Mouse (Mus musculus): ENCODE measurements around the gene Prps1l1.

The Prps1l1 gene

GRCm38 (mm10) chr12:34984461-34984860, at the start of gene Prps1l1:
TSS of gene Prps1l1 (plus strand) at chr12:34984761.
- no peak for DNase-seq

DNA sequence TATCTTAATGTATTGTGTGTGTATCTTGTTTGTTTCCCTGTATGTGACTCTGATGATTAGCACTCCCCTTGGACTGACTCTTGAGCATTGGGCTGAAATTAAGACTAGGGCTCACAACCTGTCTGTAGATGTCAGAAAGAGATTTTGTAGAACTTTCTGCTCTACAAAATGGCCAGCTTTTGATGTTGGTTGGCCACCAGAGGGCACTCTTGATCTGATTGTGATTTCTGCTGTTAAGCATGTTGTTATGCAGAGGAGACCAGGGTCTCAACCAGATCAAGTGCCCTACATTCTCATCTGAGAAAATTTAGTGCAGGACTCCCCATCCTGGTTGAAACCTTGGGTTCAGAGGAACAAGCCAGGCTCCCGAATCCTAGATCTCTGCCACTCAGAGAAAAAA, 46.6 kb upstream of the Prps1l1 start:
- no peak for DNase-seq

DNA sequence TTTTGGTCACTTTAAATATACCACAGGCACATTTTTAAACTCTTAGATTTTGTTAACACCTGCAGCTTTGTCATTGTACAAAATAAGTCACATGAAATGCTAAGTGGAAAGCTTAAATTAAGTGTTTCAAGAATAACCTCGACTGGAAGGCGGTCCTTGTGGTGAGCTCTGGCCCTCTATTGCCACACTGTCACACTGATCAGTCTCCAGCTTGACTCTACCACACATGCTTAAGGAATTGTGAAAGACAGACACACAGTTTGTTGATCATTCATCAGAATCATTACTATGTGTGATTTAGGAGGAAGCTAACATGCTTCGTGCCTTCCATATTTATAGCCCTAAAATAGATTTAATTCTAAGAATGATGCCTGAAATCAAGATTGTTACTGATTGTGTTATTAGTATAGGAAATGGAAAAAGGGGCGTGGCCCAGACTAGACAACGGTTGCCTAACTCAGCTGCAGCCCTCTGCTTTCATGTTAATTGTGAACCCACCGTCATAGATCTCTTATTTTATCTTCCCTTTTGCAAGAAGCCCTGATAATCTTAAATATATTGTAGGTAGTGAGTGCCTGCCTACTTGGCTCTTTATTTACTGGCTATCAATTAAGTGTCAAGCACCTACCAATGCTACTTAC, 35.4 kb upstream of the Prps1l1 start:
- no peak for DNase-seq

GRCm38 (mm10) chr12:34975991-34976390, 8.6 kb upstream of the Prps1l1 start:
- DNase-seq = no peak

GRCm38 (mm10) chr12:34985865-34986264, 1.3 kb downstream of the Prps1l1 start:
- DNase-seq = no peak

DNA sequence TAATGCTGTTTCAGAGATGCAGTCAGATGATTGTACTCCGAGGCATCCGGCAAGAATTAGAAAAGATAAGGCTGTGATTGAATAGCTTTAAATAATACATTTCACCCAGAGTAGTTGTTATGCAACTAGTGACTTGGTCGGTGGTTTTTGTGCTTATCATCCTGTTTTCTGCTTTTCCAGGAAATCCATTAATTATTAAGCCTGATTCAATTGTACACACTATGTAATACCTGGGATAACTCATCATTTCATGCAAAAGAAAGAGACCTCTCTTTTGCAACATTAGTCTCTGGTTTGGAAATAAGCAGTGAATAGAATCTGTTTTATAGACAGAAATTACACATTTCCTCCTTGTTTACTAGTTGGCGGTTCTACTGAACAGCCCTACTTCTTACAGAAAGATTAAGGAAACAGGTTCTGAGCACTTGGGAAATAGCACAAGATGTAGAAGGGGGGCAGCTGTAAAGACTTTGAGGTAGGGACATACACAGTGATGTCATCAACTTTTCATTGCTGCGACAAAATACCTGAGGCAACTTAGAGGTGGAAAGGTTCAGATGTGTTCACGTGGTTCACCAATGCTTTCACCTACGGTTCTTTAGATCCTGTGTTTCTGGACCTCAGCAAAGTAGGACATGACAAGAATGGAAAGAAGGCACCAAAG, 5.1 kb downstream of the Prps1l1 start:
- DNase-seq = no peak

GRCm38 (mm10) chr12:34990387-34990786, 5.8 kb downstream of the Prps1l1 start:
- no peak for DNase-seq

GRCm38 (mm10) chr12:34991900-34992299, 7.3 kb downstream of the Prps1l1 start:
- DNase-seq = no peak

GRCm38 (mm10) chr12:34997597-34998182, 13.1 kb downstream of the Prps1l1 start:
- DNase-seq = no peak

- DNase-seq = no peak
Measured at GRCm38 (mm10) chr12:34998778-34999467, 14.4 kb downstream of the Prps1l1 start.

DNA sequence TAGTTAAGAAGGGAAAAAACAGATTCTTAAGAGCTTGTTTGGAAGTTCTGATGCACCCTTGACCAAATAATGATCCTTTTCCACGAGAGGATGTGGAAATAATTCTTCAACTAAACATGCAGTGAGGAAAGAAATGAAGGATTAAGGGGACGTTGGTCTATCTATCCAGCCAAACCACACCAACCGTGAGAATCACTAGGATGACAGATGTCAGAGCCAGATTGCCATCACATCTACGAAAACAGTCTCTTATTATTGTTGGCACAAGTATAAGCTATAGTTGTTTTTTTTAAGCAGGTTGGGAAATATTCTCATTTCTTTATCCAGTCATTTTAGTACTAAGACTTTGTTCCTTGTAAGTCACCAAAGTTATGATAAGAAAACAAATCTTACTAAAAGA, 15.8 kb downstream of the Prps1l1 start:
- DNase-seq = no peak

DNA sequence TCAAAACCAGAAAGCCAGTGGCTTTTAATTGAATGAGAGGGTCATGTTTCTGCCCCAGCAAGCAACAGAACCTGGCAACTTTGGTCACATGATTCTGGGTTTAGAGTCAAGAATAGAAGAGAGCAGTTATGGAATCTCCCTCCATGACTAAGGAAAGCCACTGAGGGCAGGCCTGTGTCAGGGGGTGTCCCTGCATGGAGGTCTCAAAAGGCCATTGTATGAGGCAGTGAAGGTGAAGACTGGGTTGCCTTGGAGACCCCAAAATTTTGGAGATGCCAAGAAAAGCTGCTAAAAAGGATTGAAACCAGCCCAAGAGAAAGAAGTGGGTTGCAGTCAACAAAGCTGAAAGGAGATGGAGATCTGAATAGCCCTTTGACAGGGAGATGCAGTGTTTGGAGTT, 21.2 kb downstream of the Prps1l1 start:
- DNase-seq = no peak

DNA sequence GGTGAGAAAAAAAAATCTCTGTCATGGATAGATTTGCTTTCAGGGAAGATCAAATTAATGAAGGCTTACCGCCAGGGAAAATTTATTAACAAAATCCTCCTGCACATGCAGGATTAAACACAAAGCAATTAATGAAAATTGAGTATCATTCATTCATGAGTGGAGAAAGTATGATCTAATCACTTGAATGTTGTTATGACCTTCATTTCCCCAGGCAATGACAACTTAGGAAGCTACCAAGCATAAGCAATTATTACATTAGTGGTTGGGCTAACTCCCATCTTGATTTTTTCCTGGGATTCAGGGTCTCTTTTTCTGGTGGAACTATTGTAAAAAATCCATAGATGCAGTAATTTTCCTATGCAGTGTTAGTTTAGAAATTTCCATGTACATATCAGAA, 23.3 kb downstream of the Prps1l1 start:
- DNase-seq = no peak

DNA sequence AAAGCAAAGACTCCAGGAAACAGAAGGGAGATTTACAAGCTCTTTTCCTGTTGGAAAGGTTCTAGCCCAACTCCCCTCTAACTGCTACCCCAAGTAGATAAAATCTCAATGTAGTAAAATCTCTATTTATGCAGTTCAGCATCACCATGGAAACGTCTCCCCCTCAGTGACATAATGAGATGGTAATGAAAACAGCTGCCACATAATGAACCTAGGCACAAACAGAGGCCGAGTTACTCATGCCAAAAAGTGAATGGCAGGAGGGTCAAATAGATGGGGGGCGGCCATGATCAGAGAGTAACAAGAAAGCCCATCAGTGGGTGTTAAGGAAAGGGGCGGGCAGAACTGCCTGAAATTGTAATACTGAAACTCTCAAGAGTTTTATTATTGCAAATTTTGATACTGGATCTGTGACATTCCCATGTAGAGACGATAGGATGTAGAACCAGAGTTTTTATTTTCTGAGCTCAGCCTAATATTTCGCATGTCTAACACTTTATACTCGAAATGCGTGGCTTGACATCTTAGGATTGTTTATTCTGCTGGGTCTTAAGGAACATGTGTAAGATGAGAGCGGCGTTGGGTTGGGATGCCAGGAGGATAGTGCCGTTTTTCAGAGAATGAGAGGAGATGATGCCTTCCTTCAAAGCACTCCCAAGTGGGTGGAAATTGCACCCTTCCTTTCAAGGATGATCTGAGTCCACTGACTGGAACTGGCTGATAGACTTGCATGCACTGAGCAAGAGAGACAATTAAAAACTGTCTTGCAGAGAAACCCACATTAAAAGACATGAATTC, 24.0 kb downstream of the Prps1l1 start:
- no peak for DNase-seq

- no peak for DNase-seq
Measured at GRCm38 (mm10) chr12:35011462-35011861, 26.9 kb downstream of the Prps1l1 start.

DNA sequence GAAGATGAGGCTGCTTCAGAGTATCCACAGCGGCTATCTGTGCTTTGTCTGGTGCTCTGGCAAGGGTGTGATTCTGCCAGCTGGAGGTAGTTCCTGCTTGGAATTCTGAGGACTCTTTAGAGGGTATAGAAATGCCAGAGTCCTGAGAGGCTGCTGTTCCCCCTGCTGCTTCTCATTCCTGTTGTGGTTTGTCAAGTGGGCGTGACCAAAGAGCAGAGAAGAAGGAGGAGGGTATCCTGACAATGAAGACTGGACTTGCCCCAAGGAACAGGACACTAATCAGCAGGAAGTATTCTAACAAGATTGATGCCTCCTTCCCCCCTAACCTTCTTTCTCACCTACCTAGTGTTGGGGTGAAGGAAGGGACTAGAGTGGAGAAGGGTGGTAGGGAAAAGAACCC, 29.4 kb downstream of the Prps1l1 start:
- no peak for DNase-seq

GRCm38 (mm10) chr12:35016056-35016455, 31.5 kb downstream of the Prps1l1 start:
- DNase-seq = no peak

DNA sequence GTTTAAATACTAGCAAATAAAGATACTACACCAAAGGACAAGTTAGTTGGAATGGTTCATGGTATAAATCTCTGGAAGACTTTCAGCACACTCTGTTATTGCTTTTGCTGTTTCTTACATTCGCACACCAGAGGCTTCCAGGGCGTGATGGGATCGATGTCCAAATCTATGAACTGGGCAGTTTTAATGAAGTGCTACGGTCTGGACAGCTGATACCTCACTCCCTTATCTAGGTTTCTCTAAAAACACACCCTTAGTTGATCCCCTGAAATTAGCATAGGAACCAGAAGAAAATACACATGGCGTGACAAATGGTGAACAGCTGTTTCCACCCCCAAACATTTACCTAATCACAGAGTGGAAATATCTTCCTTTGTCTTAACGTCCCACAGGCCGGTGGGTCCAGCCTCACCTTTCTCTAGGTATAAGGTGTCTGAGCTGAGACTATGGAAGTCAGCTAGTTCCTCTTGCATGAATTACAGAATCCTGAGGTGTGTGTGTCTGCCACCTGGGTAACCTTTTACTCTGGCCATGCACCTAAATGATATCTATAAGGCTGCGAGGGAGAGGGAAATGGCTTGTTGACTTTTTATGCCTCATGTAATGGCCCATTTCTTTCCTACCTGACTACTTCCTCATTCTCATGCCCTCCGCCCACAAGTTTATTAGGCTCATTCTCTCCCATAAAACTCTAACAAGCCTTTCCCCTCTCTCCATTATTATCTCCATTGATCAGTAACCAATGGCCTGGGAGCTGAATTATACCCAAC, 32.1 kb downstream of the Prps1l1 start:
- no peak for DNase-seq

DNA sequence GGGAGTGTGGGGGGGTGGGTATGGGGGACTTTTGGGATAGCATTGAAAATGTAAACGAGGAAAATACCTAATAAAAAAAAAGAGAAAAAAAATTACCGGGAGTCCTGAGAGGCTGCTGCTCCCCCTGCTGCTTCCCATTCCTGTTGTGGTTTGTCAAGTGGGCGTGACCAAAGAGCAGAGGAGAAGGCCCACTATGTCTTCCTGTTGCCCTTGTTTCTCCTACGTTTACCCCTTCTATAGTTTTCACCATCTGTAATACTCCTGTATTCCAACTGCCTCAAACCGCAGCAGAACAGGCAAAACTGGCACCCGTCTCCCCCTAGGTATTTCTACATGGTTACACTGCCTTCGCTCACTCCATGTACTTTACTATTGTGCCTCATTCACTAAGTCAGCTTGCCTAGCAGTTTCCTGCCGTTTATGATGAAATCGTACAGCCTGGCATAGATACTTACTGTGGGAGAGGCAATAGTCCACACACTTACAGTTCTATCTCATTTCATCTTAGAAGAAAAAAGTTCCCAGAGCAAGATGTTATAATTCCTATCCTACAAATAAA, 34.2 kb downstream of the Prps1l1 start:
- no peak for DNase-seq

- no peak for DNase-seq
Measured at GRCm38 (mm10) chr12:35021285-35021684, 36.7 kb downstream of the Prps1l1 start.

DNA sequence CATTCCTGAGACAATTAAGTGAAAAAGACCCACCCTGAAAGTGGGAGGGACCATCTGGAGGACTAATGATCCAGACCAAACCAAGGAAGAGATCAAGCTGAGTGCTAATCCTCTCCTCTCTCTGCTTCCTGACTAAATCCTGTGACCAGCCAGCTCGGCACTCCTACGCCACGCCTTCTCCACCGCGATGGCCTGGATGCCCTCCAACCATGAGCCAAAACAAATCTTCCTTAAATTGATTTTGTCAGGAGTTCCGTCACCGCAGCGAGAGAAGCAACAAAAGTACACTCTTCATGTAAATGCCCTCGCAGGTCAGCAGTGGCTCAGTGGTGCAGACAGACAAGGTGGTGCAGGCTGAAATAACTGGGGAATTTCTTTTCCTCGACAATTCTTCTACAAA, 37.5 kb downstream of the Prps1l1 start:
- DNase-seq = no peak

DNA sequence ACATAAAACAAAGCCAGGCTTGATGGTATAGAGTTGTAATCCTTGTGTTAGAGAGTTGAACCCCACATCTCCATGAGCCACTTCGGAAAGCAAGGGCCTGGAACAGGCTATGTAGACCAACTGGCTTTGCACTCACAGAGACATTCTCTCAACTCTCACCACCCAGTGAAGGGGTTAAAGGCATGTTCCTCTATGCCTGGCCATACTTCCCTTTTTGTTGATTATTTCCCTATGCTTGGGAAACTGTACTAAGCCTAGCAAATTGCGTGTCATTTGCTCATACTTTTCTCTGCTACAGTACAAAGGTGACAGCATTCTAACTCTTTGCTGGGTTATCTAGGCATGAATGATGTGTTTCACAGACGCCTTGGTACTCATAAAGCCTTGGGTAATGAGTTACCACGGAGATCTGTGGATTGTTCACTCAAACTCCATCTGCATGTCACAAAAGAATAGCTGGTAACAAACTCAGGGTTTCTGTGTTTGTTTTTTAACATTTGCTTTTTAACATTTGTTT, 41.4 kb downstream of the Prps1l1 start:
- no peak for DNase-seq

Data from cerebellum, adult 8-10 months (tissue).